Mouse (Mus musculus): ENCODE results near the gene Igf1r.

GRCm38 (mm10) chr7:68274218-68274617, 321.6 kb downstream of the Igf1r start:
- TF ChIP-seq CTCF (IDR thresholded peaks at IDR 0.05; ENCODE audit: control insufficient read depth, insufficient read depth, insufficient read length) (no peak), MAX (IDR thresholded peaks at IDR 0.05) (no peak)
